Mouse (Mus musculus): ENCODE data around the gene Nop10.
"Not testable (repeated sequence)": the region's sequence is repeated elsewhere in the genome, so short reads cannot be mapped to it uniquely, and the experiment has no call there.

The Nop10 gene

DNA sequence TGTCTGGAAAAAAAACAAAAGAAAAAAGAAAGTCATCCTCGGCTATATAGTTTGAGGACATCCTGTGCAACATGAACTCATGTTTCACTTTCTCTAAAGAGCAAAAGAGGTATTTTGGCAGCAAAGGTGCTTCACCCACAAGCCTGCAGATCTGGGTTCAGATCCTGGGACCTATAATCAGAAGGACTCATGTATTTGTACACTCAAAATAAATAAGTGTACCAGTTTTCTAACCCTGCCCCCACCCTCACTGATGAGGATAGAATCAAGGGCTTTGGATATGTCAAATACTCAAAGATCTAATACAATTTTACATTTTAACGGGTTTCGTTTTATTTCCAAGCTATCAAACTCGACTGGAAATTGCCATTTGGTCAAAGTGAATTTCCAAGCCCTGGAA is 2.6 kb downstream of the Nop10 start:
- no peak for DNase-seq (ENCODE audit: extremely low spot score, low read depth, low spot score)

DNA sequence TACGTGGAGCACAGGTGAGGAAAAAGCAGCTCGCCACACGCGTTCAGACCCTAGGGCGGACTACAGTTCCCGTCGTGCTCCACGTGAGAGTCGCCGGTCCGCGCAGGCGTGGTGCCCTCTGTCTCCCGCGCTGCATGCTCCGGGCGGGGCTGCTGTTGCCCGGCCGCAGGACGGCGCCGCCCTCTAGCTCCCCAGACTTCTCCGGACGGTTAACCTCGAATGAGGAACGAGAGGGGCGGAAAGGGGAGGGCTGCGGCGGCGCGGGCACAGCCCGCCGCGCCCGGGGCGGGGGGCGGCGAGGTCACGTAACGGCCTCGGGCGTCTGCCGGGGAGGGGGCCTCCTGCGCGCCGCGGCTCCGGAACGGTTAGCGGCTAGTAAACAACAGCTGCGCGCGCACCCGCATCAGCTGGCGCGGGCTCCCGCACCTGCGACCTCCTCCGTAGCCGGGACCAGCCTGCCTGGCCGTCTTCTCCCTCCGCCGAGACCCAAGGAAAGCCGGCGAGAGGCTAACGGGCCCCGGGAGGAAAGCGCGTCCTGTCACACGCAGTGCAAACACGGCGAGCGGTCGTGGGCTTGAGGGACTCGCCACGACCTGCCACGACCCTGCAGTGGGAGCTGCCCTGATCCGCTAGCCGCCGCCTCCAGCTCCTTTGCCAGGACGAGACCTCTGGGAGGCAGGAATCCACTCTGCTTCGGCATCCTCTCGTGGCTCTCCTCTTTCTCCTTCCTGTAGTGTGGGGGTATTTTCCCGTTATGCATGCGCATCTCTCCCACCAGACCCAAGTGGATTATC is 3.9 kb downstream of the Nop10 start, which contains the start of gene Slc12a6:
Slc12a6 (plus strand) TSS at position 378 of the 794 bp plus-strand sequence.
- no peak for DNase-seq (ENCODE audit: extremely low spot score, low read depth, low spot score)

DNA sequence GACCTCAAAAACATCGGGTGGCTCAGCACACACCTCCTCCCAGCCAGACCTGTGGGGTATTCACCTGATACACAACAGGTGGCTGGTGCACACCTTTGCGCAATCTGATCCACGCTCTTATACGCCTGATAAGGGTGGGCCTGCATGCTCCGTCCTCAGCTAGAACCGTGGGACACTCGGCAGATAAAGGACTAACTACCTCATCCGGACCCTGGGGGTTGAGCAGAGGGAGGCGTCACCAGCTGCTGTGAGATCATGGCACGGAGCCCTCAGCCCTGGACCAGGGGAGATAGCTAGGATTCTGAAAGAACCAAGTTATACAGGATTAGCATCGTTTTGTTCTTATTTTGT is 4.5 kb downstream of the Nop10 start, which contains the start of gene Gm21985:
Gm21985 (plus strand) TSS at position 73 of the 351 bp plus-strand sequence.
- no peak for DNase-seq (ENCODE audit: extremely low spot score, low read depth, low spot score)

DNA sequence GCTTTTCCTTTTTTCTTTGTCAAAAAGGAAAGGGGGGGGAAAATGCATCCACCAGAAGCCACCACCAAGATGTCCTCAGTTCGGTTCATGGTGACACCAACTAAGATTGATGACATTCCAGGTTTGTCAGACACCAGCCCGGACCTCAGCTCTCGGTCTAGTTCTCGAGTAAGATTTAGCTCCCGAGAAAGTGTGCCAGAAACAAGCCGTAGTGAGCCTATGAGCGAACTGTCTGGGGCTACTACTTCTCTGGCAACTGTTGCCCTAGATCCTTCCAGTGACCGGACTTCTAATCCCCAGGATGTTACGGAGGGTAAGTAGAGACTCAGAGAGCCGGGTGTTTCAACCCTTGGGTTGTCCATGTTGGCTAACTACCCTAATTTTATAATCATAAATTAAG is 5.1 kb downstream of the Nop10 start:
- no peak for DNase-seq (ENCODE audit: extremely low spot score, low read depth, low spot score)

GRCm38 (mm10) chr2:112267547-112268269 is 6.0 kb downstream of the Nop10 start:
- no peak for DNase-seq (ENCODE audit: extremely low spot score, low read depth, low spot score)

DNA sequence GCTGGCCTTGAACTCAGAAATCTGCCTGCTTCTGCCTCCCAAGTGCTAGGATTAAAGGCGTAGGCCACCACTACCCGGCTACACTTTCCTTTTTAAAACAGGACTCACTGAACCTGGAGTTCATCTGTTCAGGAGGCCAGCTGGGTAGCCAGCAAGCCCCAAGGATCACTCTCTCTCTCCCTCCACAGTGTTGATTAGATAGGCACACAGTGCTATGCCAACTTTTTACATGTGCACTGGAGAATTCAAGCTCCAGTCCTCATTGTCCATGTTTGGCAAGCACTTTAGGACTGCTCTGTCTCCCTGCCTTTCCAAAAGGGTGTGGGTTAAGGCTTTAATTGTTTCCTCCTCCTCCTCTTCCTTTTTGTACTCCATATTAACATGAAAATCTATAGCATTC is 8.3 kb downstream of the Nop10 start:
- DNase-seq (ENCODE audit: extremely low spot score, low read depth, low spot score) = no peak

DNA sequence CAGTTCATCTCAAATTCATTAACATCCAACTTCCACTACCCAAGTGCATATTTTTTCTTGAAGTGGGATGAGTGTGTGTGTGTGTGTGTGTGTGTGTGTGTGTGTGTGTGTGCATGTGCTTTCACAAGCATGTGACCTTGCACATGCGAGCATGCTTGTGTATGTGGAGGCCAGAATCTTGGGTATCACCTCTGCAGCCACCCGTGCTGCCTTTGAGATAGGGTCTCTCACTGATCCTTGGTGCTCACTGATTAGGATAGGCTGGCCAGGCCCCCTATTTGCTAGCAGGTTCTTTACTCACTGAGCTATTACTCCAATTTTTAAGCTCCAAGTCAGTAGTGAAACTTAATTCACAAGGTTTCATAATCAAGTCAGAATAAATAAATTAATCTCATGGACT is 11.2 kb downstream of the Nop10 start:
- no peak for DNase-seq (ENCODE audit: extremely low spot score, low read depth, low spot score)

- DNase-seq (ENCODE audit: extremely low spot score, low read depth, low spot score) = no peak
Measured at GRCm38 (mm10) chr2:112273474-112273873, 11.7 kb downstream of the Nop10 start.

DNA sequence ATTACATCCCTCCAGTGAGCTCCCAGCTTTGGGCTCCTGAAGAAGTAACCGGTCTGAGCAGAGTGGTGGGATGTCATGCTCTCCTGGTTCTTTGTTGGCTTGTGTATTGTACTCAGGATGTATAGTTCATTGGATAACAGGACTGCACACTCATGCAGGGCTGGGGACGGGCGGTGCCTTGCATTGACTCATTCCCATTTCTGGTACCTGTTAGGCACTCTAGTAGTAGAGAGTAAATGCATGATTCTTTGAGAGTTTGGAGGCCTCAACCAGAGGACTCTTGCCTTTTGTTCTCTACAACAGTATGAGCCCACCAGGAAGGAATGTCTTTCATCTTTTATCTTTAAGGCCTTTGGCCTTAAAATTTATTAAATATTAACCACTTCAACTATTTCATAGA is 15.1 kb downstream of the Nop10 start:
- no peak for DNase-seq (ENCODE audit: extremely low spot score, low read depth, low spot score)

- no peak for DNase-seq (ENCODE audit: extremely low spot score, low read depth, low spot score)
Measured at GRCm38 (mm10) chr2:112282846-112283245, 21.1 kb downstream of the Nop10 start.

- no peak for DNase-seq (ENCODE audit: extremely low spot score, low read depth, low spot score)
Measured at GRCm38 (mm10) chr2:112284363-112285030, 22.8 kb downstream of the Nop10 start.

GRCm38 (mm10) chr2:112285031-112285390 is 23.3 kb downstream of the Nop10 start:
- no peak for DNase-seq (ENCODE audit: extremely low spot score, low read depth, low spot score)

DNA sequence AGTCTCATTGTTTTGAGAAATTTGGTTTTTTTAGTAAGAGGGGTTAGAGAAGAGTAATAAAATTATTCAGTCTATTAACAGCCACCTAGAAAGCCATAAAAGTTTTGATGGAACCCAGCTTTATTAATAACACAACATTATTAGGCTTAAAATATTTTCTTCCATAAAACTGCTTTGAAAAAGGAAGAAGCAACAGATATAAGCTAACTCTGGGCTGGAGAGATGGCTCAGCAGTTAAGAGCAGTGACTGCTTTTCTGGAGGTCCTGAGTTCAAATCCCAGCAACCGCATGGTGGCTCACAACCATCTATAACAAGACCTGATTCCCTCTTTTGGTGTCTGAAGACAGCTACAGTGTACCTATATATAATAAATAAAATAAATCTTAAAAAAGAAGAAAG is 24.3 kb downstream of the Nop10 start:
- DNase-seq (ENCODE audit: extremely low spot score, low read depth, low spot score) = not testable (repeated sequence)

DNA sequence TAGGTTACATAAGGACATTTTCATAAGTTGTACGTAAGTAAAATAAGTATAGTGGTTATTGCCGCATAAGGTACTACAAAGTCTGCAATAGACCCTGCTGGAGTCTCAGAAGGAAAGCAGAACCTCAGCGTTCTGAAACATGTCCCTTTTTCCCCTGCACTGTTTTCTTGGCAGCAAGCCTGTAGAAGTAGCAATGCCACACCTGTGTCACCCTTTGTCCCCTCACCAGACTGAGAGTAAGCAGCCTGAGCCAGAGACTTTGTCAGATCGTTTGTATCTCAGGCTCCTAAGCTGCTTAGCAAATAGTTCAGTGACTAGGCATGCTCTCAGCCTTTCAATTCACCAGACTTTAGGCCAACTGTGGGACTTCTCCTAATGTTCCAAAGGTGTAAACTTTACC is 25.3 kb downstream of the Nop10 start:
- no peak for DNase-seq (ENCODE audit: extremely low spot score, low read depth, low spot score)

DNA sequence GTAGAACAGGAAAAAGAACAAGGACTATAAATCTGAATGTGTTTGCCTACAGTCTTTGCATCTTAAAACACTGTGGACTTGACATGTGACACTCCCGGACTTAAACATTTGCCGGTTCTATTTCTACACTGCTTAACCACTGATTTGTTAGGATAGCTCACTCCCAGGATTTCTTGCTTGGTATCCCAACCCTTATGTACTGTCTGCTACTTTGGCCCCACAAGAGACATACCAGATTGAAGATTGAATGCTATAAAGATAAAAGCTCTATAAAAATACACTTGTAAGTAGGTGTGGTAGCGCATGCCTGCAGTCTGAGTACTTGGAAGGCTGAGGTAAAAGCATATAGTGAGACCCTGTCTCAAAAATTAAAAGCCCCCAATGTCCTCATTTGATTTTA is 27.8 kb downstream of the Nop10 start:
- no peak for DNase-seq (ENCODE audit: extremely low spot score, low read depth, low spot score)

- no peak for DNase-seq (ENCODE audit: extremely low spot score, low read depth, low spot score)
Measured at GRCm38 (mm10) chr2:112292823-112293222, 31.1 kb downstream of the Nop10 start.

- no peak for DNase-seq (ENCODE audit: extremely low spot score, low read depth, low spot score)
Measured at GRCm38 (mm10) chr2:112296211-112296610, 34.5 kb downstream of the Nop10 start.

- no peak for DNase-seq (ENCODE audit: extremely low spot score, low read depth, low spot score)
Measured at GRCm38 (mm10) chr2:112298221-112298620, 36.5 kb downstream of the Nop10 start.

- no peak for DNase-seq (ENCODE audit: extremely low spot score, low read depth, low spot score)
Measured at GRCm38 (mm10) chr2:112308671-112309070, 46.9 kb downstream of the Nop10 start.

GRCm38 (mm10) chr2:112309161-112309600 is 47.5 kb downstream of the Nop10 start:
- DNase-seq (ENCODE audit: extremely low spot score, low read depth, low spot score) = no peak

All from hindlimb bud, embryonic 11.5 days (tissue).